Mouse (Mus musculus): ENCODE results near the gene Trip10. TPM values are rescaled to one million over a fixed set of nuclear protein-coding genes. Genes with fewer than 3 reads are reported as not detected.
A peak's percentile ranks its signal among the peaks of the same experiment; 100 is the strongest.

The Trip10 gene
- total RNA-seq (2014; fragmentation: Nextera tagmentation) (8.3 and 9.9 TPM in 2 replicates), total RNA-seq (2017) (5.6 and 8.6 TPM in 2 replicates)

DNA sequence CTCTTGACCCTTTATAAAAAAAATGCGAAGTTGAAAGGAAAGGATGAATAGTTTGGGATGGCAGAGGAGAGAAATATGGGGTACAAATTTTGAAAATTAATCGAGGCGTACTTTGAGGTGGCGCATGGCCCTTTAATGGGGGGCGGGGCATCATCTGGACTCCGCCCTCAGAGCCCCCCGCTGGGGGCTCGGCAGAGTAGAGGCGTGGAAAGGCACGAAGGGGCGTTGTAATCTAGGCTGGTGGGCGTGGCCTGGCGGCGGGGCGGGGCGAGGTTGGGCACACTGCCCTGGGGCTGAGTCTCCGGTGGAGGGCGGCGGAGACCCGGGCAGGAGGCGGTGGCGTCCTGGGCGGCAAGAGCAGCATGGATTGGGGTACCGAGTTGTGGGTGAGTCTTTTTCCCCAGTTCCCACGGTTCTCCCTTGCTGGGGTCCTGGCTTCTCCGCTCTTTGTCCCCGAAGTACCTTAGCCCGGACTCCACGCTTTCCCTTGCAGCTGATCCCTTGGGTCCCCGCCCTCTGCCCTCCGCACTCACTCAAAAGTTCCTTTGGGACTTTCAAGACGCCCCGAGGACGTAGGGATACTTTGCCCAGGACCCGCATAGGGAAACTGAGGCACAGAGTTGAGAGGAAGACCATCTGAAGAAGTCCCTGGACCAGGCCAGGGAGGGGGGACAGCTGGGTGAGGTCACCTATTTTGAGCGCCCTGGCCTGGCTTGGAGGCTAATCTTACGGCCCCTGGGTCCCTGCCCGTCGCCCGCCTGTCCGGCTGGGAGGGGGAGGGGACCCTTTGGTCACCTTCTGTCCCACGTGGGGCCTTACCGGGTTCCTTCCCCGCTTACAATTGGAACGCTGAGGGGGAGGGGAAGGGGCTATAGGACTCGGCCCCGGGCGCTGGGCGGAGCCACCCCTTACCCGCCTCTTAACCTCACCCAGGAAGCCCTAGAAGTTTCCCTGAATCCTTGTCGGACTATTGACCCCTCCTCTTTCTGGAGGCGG is at the start of gene Trip10:
TSS of gene Trip10 (plus strand) at position 270 of the 996 bp plus-strand sequence.
- peak; percentile 48 for ATAC-seq (replicated peaks; ENCODE audit: poor library complexity, severe bottlenecking)

DNA sequence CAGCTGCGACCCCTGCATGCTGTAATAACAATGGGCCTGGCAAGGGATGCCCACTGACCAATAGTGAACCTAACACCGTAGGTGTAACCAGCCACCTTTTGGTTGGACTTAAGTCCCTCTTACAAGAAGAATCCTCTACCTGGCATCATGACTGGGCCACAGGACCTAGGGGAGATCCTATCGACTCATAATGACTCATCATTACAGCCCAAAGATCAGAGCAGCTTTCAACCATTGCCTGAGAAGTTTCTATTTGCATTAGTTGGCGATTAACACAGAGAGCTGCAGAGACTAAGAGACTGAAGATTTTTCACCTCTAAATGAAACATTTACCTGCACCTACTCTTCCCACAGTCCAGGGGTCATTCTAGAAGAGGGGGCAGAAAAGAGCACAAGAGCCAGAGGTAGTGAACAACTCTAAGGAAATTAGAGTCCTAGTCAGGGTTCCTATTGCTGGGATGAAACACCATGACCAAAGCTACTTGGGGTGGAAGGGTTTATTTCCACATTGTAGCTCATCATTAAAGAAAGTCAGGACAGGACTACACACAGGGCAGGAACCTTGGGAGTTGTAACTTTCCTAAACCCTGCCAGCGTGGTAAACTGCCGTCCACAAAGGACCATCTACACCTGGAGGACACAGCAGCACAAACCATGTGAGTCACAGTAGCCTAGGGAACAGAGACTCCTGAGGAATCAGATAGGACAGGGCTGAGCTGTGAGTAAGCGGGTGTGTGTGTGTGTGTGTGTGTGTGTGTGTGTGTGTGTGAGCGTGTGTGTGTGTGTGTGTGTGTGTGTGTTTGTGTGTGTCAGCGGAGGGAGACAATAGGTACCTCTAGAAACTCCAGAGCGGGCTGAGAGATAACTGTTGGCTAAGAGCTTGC is 47.2 kb upstream of the Trip10 start:
- no peak for ATAC-seq (replicated peaks; ENCODE audit: poor library complexity, severe bottlenecking)

DNA sequence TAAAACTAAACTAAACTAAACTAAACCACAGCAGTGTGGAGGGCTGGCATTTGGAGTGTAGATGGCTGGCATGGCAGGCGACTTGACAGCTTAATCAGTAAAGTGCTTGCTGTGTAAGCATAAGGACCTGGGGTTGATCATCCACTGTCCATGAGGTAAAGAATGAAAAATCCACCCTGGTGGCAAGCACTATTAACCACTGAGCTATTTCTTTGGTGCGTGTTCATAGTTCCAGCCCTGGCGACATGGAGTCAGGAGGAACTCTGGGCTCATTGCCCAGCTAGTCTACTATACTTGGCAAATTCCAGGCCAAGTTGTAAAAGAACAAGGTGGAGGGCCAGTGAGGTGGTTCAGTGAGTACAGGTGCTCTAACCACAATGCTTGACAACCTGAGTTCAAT is 41.3 kb upstream of the Trip10 start:
- no peak for ATAC-seq (replicated peaks; ENCODE audit: poor library complexity, severe bottlenecking)

DNA sequence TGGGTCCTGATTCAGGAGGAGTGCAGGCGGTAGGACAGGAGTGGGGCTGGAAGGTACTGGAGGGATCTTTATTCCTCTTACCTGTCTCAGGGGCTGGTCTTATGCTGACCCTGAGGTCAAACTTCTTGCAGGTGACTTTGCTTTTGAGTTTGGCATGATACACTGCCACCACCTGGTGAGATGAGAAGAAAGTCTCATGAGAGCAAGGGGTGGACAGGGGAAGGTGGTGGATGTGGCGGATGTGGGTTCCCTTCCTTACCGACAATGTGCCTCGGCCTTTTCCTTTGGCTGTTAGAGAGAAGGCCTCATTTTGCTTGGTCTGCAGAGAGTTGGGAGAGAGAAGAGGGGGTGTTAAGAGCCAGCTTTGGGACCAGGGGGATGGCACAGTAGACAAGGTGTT is 39.9 kb upstream of the Trip10 start:
- ATAC-seq (replicated peaks; ENCODE audit: poor library complexity, severe bottlenecking) = peak; percentile 25; the same call in 1 of the 2 replicates

DNA sequence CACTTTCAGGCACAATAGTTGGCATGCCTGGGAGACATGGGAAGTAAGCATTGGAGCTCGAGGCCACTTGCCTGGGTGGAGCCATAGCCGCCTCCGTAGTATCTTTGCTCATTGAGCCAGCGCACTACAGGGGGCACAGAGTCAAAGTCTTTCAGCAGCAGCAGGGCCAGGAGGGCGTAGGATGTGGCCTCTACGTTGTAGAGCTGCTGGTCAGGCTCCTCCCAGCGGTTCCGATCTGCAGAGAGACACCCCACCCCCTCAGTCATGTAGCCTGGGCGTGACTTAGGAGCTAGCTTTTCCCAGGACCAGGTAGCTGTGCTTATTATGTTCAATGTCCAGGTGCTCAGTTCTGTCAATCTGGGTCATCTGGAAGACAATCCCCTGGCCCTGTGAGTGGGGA is 37.8 kb upstream of the Trip10 start:
- no peak for ATAC-seq (replicated peaks; ENCODE audit: poor library complexity, severe bottlenecking)

DNA sequence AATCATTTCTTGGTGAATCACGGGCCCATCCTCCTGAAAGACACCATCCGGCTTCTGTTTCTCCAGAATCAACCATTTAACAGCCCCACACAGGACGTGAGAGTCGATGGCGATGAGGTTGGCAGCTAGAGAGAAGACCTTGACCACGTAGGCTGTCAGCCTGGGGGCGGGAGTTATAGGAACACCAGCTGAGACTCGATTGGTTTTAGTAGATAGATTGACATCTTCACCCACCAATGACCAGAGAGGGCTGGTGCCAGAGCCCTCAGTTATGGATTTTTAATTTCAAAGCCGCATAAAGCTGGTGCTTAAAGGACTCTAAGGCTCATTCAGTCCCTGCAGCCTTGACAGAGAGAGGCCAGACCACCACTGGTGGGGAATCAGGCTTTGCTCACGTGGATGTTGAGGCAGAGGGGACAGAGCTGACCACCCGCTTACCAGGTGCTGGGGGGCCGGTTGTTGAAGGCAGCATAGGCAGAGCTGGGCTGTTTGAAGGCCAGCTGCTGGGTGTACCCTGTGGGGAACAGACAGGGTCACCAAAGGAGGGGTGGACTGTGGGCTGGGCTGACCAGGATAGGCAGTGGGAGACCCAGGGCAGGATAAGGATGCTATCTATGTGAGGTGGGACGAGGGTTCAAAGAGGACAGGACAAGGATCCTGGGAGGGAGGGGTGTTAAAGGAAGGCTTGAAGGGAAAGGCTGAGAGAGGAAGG is 34.4 kb upstream of the Trip10 start:
- no peak for ATAC-seq (replicated peaks; ENCODE audit: poor library complexity, severe bottlenecking)

DNA sequence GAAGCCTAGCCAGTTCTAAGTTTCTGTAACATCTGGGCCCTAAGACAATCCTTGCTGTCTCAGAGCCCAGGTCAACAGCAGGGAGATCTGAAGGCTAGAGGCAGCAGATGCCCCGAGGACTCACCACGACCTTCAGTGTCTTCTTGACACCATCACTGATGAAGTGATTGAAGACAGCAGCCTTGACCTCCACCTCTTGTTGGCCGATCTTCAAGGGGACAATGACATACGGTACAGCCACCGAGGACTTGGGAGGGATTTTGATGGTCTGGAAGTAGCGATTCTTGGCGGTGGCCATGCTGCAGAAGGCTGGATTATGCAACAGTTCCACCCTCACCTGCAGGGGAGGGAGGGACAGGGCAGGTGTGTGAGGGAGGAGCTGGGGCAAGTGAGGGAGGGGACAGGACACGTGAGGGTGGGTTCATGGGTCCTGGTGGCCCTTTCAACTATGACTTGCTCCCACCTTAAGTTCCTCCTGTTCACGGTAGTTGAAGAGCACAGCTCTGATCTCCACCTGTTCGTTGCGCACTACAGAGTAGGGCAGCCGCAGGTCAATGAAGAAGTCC is 30.8 kb upstream of the Trip10 start:
- ATAC-seq (replicated peaks; ENCODE audit: poor library complexity, severe bottlenecking) = no peak

DNA sequence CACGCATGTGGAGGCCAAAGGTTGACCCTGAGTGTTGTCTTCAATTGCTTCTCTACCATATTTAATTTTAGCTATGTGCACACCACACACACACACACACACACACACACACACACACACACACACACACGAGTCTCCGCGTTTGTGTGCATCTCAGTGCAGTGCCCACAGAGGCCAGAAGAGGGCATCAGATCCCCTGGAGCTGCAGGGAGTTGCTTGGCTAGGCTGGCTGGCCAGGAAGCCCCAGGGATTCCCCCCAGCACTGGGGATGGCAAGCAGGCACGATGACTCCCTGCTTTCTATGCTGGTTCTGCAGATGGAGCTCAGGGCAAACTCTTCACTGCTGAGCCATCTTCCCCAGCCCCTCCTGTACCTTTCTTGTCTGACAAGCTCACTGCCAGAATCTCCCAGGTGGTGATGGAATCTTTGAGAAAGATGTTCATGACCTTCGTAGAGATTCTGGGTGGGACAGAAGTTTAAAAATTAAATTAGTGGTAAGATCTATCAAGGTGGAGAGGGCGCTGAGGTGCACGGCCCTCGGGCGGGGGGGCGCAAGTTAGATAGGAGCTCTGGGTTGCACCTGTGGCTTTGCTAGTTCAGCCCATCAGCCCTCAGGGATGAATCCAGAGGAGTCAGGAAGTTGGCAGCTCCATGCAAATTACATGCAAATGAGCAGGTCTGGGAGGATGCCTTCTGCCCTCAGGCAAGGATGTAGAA is 29.9 kb upstream of the Trip10 start:
- peak; percentile 73 for ATAC-seq (replicated peaks; ENCODE audit: poor library complexity, severe bottlenecking)

DNA sequence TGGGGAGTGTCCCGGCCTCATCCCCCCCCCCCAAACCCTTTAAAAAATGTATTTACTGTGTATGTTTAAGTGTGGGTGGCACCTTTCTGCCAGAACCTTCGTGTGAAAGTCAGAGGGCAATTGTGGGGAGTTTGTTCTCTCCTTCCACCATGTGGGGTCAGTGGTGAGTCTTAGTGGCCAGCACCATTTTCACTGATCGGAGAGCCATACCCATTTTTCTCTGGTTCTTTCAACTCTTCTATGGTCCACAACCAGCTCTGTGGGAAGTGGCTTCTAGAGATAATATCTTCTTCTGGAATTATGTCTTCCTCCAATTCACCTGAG is 29.4 kb upstream of the Trip10 start:
- peak; percentile 34; the same call in 1 of the 2 replicates for ATAC-seq (replicated peaks; ENCODE audit: poor library complexity, severe bottlenecking)

DNA sequence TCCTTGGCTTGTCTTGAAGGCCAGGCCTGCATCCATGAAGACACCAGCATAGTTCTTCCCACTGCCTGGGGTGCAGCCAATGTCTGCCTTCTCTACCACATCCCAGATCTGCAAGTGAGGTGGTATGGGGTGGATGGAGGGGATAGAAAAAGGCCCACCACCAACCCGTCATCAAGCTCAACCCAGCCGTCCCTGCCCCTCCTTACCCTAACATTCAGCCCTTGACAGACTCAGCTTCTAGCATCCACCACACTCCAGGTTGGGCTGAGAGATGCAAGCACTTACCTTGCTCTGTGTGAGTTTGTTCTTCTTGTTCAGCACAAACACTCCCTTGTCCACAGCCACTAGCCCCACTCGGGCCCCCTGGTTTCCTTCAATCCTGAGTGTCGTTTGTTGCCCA is 27.3 kb upstream of the Trip10 start:
- no peak for ATAC-seq (replicated peaks; ENCODE audit: poor library complexity, severe bottlenecking)

DNA sequence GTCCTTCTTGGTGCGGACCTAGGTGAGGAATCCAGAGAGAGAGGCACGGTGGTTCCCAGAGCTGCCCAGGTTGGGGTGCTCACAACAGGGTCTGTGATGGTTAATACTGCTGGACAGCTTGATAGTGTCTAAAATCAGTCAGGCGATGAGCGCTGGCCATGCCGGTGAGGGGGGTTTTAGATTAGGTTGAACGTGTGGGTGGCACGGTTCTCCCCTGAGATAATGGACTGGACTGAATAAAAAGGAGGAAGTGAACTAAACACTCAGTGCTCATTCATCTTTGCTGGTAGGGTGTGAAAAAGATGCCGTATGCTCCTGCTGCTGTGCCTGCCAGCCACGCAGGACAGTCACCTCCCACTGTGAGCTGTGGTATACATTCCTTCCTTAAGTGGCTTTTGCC is 25.9 kb upstream of the Trip10 start:
- ATAC-seq (replicated peaks; ENCODE audit: poor library complexity, severe bottlenecking) = 0 out of 2 replicates have a peak, but pooled peaks have one; percentile 10

DNA sequence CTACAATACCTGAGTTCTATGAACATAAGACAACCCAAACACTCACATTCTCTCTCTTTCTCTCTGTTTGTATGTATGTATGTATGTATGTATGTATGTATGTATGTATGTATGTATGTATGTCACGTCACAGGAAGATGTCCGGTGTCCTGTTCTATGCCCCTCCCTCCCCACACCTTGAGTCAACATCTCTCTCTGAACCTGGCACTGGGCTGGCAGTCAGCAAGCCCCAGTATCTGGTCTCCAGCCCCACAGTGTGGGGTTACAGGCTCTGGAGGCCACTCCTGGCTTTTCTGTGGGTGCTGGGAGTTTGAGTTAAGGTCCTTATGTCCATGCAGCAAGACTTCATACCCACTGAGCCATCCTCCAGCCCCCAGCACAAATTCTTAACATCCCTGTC is 21.8 kb upstream of the Trip10 start:
- ATAC-seq (replicated peaks; ENCODE audit: poor library complexity, severe bottlenecking) = no peak

DNA sequence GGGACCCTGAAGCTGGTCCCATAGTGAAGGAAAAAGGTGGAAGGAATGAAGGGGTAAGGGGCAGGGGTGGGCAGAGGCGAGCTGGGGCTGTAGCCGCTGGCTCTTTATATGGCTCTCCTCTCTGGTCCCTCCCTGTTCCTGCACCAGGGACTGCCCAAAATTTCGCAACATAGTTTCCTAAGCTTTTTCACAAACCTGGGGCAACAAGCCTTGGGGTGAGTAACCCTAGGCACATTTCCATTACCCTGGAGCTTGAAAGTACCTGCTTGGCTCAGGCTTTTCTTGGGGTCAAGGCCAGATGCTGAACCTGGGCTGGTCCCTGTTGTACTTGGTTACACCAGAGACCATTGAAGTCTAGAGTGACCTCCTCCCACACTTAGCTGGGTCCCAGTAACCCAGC is 21.2 kb upstream of the Trip10 start, which contains the start of gene C3:
TSS of gene C3 (minus strand) at position 123 of the 400 bp plus-strand sequence.
- peak; percentile 69 for ATAC-seq (replicated peaks; ENCODE audit: poor library complexity, severe bottlenecking)

DNA sequence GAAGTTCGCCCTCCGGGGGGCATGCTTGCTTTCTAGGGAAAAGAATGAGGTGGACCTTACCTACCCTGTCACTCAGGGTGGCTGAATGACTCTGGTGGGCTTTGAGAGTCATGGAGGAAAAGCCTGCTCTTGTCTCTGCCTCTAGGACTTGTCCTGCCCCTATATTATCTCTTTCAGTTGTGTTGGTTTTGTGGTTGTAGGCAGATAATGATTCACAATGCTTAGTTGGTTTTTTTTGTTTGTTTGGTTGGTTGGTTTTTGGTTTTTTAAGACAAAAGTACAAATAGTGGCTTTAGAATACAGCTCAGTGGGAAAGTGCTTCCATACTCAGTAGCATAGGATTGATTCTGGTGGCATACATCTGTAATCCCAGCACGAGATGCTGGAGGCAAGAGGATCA is 20.4 kb upstream of the Trip10 start:
- no peak for ATAC-seq (replicated peaks; ENCODE audit: poor library complexity, severe bottlenecking)

DNA sequence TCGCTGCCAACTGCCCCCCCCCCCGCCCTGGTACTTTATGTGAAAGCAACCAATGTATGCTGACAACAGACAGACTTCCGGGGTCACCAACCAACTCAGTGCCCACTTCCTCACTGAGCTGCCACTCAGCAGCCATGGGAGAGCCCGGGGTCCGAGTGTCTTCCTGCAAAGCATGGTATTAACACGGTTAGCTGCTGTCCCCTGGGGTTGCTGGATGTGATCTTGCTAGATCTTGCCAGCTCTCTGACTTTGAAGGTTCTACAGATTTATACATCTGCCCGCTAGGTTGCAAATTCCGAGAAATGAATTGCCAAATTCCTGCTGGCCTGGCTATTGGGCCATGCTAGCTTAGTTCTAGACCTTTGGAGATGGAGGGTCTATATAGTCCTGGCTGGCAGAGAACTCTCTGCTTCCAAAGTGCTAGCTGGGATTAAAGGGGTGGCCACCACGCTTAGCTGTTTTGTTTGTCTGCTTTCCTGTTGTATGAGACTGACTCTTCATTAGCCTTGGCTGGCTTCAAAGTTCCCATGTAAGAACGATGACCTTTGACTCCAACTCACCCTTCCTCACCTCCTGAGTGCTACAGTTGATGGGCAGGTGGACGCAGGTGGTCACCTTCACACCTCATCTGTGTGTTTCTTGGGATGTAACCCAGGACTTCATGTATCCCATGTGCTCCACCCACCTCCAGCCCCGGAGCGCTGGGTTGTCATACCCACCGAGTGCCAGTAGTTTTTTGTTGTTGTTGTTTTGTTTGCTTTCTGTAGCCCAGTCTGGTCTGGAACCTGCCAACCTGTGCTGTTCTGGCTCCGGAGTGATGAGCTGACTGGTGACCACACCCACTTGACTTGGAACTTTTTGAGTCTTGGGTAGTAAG is 19.2 kb upstream of the Trip10 start:
- peak; percentile 10; the same call in 1 of the 2 replicates for ATAC-seq (replicated peaks; ENCODE audit: poor library complexity, severe bottlenecking)

DNA sequence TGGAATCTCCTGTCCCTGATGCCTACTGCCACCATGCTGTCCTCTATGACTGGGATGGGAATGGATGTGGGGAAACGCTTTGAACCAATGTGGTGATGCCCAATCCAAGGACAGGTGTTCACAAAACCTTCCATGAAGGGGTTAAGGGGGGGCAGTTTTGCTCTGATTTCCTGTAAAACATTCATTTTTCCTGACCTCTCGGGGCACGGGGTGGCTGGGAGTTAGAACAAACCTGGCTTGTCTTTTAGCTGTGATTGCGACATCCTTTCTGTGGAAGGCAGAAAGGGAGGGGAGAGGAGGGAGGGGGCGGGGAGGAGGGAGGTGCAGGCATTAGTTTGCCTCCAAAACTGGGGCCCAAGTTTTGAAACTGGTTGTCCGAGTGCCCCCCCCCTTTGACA is 18.5 kb upstream of the Trip10 start:
- peak; percentile 20 for ATAC-seq (replicated peaks; ENCODE audit: poor library complexity, severe bottlenecking)

DNA sequence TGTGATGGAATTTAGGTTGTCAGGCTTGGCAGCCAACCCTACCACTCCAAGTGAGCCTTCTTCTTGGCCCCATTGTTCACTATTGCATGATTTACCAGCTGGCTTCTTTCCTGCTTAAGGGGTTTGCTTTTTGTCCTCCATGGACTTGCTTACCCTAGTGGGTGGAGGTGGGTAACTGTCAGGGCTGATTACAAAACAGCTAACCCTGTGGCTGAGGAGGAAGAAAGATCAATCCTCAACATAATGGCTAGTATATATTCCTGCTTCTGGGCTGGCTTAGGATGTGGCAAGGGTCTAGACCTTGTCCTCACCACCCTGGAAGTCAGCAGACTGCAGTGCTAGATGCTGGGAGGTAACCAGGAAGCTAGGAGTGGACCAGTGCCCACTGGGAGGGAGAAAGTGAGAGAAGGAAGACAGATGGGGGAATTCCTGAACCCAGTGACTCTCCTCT is 17.9 kb upstream of the Trip10 start:
- peak; percentile 57 for ATAC-seq (replicated peaks; ENCODE audit: poor library complexity, severe bottlenecking)

DNA sequence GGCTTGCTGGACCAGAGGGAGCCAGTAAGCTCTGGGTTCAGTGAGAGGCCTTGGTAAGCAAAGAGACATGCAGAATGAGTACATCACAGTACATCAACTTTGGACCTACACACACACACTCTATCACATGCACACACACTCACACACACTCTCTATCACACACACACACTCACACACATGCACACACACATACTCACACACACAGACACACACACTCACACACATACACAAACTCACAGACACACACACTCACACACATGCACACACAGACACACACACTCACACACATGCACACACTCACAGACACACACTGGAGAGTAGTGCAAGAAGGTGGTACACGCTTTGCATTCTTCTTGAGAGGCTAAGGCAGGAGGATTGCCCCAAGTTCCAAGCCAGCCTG is 17.1 kb upstream of the Trip10 start:
- ATAC-seq (replicated peaks; ENCODE audit: poor library complexity, severe bottlenecking) = no peak
